Mouse (Mus musculus) embryonic facial prominence, embryonic 11.5 days (tissue): Measurements from ENCODE around the gene Mef2a. TPM values are rescaled to one million over a fixed set of nuclear protein-coding genes. Genes with fewer than 3 reads are reported as not detected.

ENCODE experiments used
- ATAC-seq: fragments of 200-750 bp; cut with Nextera tagmentation; replicated peaks from 2 replicates; pipeline ENCODE4 v1.8.0; 2017; ENCODE audit warnings: low read depth; ENCODE audit not compliant: insufficient number of reproducible peaks, low FRiP score, low TSS enrichment
- DNase-seq: peaks from one replicate; pipeline ENCODE4 v3.0.0-alpha.2; 2015; ENCODE audit warnings: low spot score
- H3K27ac ChIP-seq: fragments of 300-500 bp; sonication (generic); replicated peaks from 2 replicates; pipeline ENCODE4 v1.5.1; 2014; ENCODE audit warnings: mild to moderate bottlenecking, low read depth, low read length, control low read depth
- H3K27me3 ChIP-seq: fragments of 300-500 bp; sonication (generic); 2 replicates; pipeline ENCODE4 v1.6.1; 2014; ENCODE audit warnings: mild to moderate bottlenecking, low read length, moderate library complexity, mixed read lengths; ENCODE audit not compliant: control insufficient read depth, insufficient read depth
- H3K36me3 ChIP-seq: fragments of 300-500 bp; sonication (generic); replicated peaks from 2 replicates; pipeline ENCODE4 v1.6.1; 2014; ENCODE audit warnings: low read depth, mild to moderate bottlenecking, low read length, moderate library complexity, mixed read lengths; ENCODE audit not compliant: control insufficient read depth, insufficient read depth
- H3K4me1 ChIP-seq: fragments of 300-500 bp; sonication (generic); 2 replicates; pipeline ENCODE4 v1.6.1; 2014; ENCODE audit warnings: low read length, mixed read lengths; ENCODE audit not compliant: control insufficient read depth, insufficient read depth
- H3K4me2 ChIP-seq: fragments of 300-500 bp; sonication (generic); 2 replicates; pipeline ENCODE4 v1.6.1; 2014; ENCODE audit warnings: low read depth, mild to moderate bottlenecking, control low read depth, low read length, moderate library complexity
- H3K4me3 ChIP-seq: fragments of 300-500 bp; sonication (generic); 2 replicates; pipeline ENCODE4 v1.5.1; 2014; ENCODE audit warnings: low read depth, low read length, control low read depth
- H3K9ac ChIP-seq: fragments of 300-500 bp; sonication (generic); replicated peaks from 2 replicates; pipeline ENCODE4 v1.6.1; 2014; ENCODE audit warnings: mild to moderate bottlenecking, control low read depth, low read length
- H3K9me3 ChIP-seq: fragments of 300-500 bp; sonication (generic); replicated peaks from 2 replicates; pipeline ENCODE4 v1.6.1; 2016; ENCODE audit warnings: mild to moderate bottlenecking, low read length, inconsistent platforms, mixed read lengths; ENCODE audit not compliant: control insufficient read depth
- WGBS: fragments of 180-500 bp; shearing (Covaris S2); extraction: QIAGEN DNeasy Blood & Tissue Kit; methylation state at CpG from one replicate; pipeline ENCODE4 v1.1.7; 2014; 5-methylcytosine and 5-hydroxymethylcytosine counted together
- polyA plus RNA-seq: library from polyadenylated mRNA; unstranded; fragments of >200 nt; fragmentation: Nextera tagmentation; extraction: Ambion mirVana; gene quantifications from 2 replicates; pipeline ENCODE4 v1.2.1, GENCODE M21; 2014

Mef2a gene
- polyA plus RNA-seq, 1 experiment from 2014 or later: 29.4 TPM

GRCm38 (mm10) chr7:67407019-67407418 is 34.4 kb upstream of the Mef2a start:
- WGBS: 78% methylated on average over 2 of the region's 2 CpGs
- Histone ChIP-seq H3K27me3 (no peaks in the 10 kb centered on the region), H3K27ac (no peak overlapping the region), H3K9me3 (no peaks in the 10 kb centered on the region), H3K9ac (no peak overlapping the region), H3K4me2 (no peak overlapping the region), H3K36me3 (no peaks in the 10 kb centered on the region), H3K4me3 (no peak overlapping the region), H3K4me1 (no peaks in the 10 kb centered on the region)
- DNase-seq: no peak
- ATAC-seq: no peak

DNA sequence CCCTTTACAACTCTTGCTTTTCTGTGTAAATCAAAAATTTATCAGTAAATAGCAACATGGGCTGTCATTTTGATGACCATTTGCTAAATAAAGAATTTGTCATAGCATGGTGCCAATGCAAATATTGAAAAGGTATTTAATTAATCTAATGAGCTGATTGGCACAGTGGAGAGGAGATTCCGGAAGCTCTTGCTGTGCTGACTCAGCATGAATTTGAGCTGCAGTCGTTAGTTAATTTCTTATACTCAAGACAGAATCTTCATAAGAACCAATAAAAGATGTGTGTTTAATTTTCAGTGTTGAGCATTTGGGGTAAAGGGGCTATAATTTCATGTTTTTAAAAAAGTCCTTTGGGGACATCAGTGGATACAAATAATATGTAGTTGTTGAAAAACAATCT is 31.5 kb upstream of the Mef2a start:
- Histone ChIP-seq H3K36me3 (no peaks in the 10 kb centered on the region), H3K27me3 (no peaks in the 10 kb centered on the region), H3K4me1 (no peaks in the 10 kb centered on the region), H3K4me3 (no peak overlapping the region), H3K27ac (no peak overlapping the region), H3K4me2 (no peak overlapping the region), H3K9me3 (no peaks in the 10 kb centered on the region), H3K9ac (no peak overlapping the region)
- WGBS: 81% methylated on average over 2 of the region's 2 CpGs
- DNase-seq (no peak), ATAC-seq (no peak)

GRCm38 (mm10) chr7:67402353-67402752 is 29.7 kb upstream of the Mef2a start:
- Histone ChIP-seq H3K36me3 (no peaks in the 10 kb centered on the region), H3K4me3 (no peak overlapping the region), H3K4me1 (no peaks in the 10 kb centered on the region), H3K27ac (no peak overlapping the region), H3K9me3 (no peaks in the 10 kb centered on the region), H3K4me2 (no peak overlapping the region), H3K27me3 (no peaks in the 10 kb centered on the region), H3K9ac (no peak overlapping the region)
- no peak for ATAC-seq
- 58% methylated on average over 7 of the region's 7 CpGs for WGBS
- no peak for DNase-seq

DNA sequence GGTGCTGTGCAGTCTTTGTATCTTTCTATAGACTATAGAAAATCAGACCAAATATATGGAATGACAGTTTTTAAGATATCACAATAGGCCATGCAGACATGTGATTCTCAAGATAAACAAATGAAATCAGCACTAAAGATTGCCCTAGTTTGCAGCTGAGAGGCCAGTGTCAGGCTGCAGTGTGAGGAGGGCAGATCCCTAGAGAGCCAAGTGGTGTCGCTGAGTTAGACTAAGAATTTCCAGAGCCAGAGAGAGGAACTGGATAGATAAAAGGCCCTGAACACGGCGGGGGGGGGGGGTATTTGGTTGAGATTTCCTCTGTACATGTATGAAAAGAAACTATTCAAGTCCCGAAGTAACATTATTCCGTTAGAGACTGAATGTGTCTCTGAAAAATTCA is 28.7 kb upstream of the Mef2a start:
- no peaks in the 10 kb centered on the region for H3K27me3 ChIP-seq
- H3K9me3 ChIP-seq: no peaks in the 10 kb centered on the region

DNA sequence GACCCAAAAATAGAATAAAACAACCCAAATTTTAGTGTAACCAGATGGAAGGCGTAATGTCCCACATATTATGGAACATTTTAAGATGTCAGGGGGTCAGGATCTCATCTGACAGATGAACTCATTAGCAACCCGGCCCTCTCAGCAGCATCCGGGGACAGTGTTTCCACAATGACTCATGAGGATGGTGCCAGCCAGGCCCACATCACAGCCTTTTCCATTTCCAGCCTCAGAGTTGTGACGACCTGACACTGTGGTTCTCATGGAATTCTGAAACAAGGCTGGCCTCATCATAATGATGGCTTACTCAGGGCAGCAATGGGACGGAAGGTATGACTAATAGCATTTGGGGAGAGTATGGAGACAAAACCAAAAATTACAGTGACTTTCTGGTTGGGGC is 18.1 kb upstream of the Mef2a start:
- Histone ChIP-seq H3K9me3 (no peaks in the 10 kb centered on the region), H3K4me3 (no peak overlapping the region), H3K4me1 (no peaks in the 10 kb centered on the region), H3K27ac (no peak overlapping the region), H3K9ac (no peak overlapping the region), H3K36me3 (no peaks in the 10 kb centered on the region), H3K27me3 (no peaks in the 10 kb centered on the region), H3K4me2 (no peak overlapping the region)
- 72% methylated on average over 5 of the region's 5 CpGs for WGBS
- ATAC-seq (no peak), DNase-seq (no peak)

More for the DNA sequence above, 28.7 kb upstream of the Mef2a start:
- H3K4me2 ChIP-seq: no peak overlapping the region
- H3K9ac ChIP-seq: no peak overlapping the region
- DNase-seq (no peak), ATAC-seq (no peak)
- H3K4me1 ChIP-seq: no peaks in the 10 kb centered on the region
- no peaks in the 10 kb centered on the region for H3K36me3 ChIP-seq
- no peak overlapping the region for H3K4me3 ChIP-seq
- WGBS: 51% methylated on average over 5 of the region's 5 CpGs
- H3K27ac ChIP-seq: no peak overlapping the region

- no peak overlapping the region for H3K9ac ChIP-seq
- no peak overlapping the region for H3K4me3 ChIP-seq
- no peaks in the 10 kb centered on the region for H3K27me3 ChIP-seq
- WGBS: 72% methylated on average over 7 of the region's 7 CpGs
- H3K36me3 ChIP-seq: no peaks in the 10 kb centered on the region
- H3K4me1 ChIP-seq: no peaks in the 10 kb centered on the region
- no peak for ATAC-seq
- H3K9me3 ChIP-seq: no peaks in the 10 kb centered on the region
- H3K27ac ChIP-seq: no peak overlapping the region
- no peak overlapping the region for H3K4me2 ChIP-seq
- no peak for DNase-seq
These were observed 17.4 kb upstream of the Mef2a start for GRCm38 (mm10) chr7:67390095-67390494.

GRCm38 (mm10) chr7:67384942-67385872 is 12.5 kb upstream of the Mef2a start:
- no peak overlapping the region for H3K4me3 ChIP-seq
- no peak overlapping the region for H3K27ac ChIP-seq
- H3K27me3 ChIP-seq: no peaks in the 10 kb centered on the region
- ATAC-seq (no peak), DNase-seq (no peak)
- no peak overlapping the region for H3K9ac ChIP-seq
- H3K36me3 ChIP-seq: no peaks in the 10 kb centered on the region
- no peak overlapping the region for H3K4me2 ChIP-seq
- H3K4me1 ChIP-seq: no peaks in the 10 kb centered on the region
- 84% methylated on average over 6 of the region's 6 CpGs for WGBS
- H3K9me3 ChIP-seq: no peaks in the 10 kb centered on the region
